9 mouse cellular contexts compared by ENCODE assay signal in genomic region chr5:122500141-122500540, GRCm38 (mm10). TPM values are rescaled to one million over a fixed set of nuclear protein-coding genes. Genes with fewer than 3 reads are reported as not detected.
DNase-seq lines count a peak whose midpoint lies in the region; ATAC-seq and TF ChIP-seq lines count a peak whose summit lies in the region.
"Had no signal": no experiment of that assay in that cellular context is flagged by ENCODE, and none has a peak within 500 bp of the region (broad histone marks: within the 10 kb centered on the region; RNA-seq: fewer than 3 reads in every experiment).

No protein-coding gene starts in this region.

- no peaks in the 10 kb centered on the region for H3K9me3 ChIP-seq in hindbrain, embryonic 13.5 days
- H3K9me3 ChIP-seq in midbrain, embryonic 14.5 days (ENCODE audit: control insufficient read depth, low read length), result no peaks in the 10 kb centered on the region

- ATAC-seq in hindbrain, embryonic 13.5 days (ENCODE audit: low FRiP score), result no peak
- ATAC-seq in midbrain, embryonic 14.5 days (ENCODE audit: low FRiP score, low TSS enrichment), result no peak
- no peak for ATAC-seq in cerebellum, adult (ENCODE audit: insufficient number of reproducible peaks, low FRiP score, low TSS enrichment)

- no peak for TF ChIP-seq POLR2A in kidney, adult 2 months (IDR thresholded peaks at IDR 0.05; ENCODE audit: low read depth, low read length)

- H3K27ac ChIP-seq in kidney, adult 2 months (ENCODE audit: insufficient read depth, low read depth, low read length), result peak overlapping the region; percentile 73
- no peak overlapping the region for H3K27ac ChIP-seq in hindbrain, embryonic 13.5 days
- H3K27ac ChIP-seq in midbrain, embryonic 14.5 days (replicated peaks; ENCODE audit: low read depth, low read length), result no peak overlapping the region

- 23% methylated on average over 4 of the region's 4 CpGs for WGBS in kidney, adult 2 months
- 42% methylated on average over 4 of the region's 4 CpGs for WGBS in hindbrain, embryonic 13.5 days
- 55% methylated on average over 4 of the region's 4 CpGs for WGBS in midbrain, embryonic 14.5 days

- no peaks in the 10 kb centered on the region for H3K27me3 ChIP-seq in kidney, adult 2 months (replicated peaks; ENCODE audit: control insufficient read depth, insufficient read depth, low read length)
- no peaks in the 10 kb centered on the region for H3K27me3 ChIP-seq in hindbrain, embryonic 13.5 days
- no peaks in the 10 kb centered on the region for H3K27me3 ChIP-seq in midbrain, embryonic 14.5 days (ENCODE audit: control insufficient read depth, insufficient read depth, low read length)

- peak overlapping the region; percentile 75 for H3K4me2 ChIP-seq in hindbrain, embryonic 13.5 days
- peak overlapping the region; percentile 56 for H3K4me2 ChIP-seq in midbrain, embryonic 14.5 days (ENCODE audit: low read length)

- TF ChIP-seq CTCF in kidney, adult 2 months (conservative IDR thresholded peaks at IDR 0.05; ENCODE audit: insufficient read depth, insufficient read length, low read depth, low read length), result 0 out of 2 replicates have a peak, but pooled peaks have one; percentile 7

- H3K9ac ChIP-seq in hindbrain, embryonic 13.5 days, result peak overlapping the region; percentile 69
- peak overlapping the region; percentile 14; the same call in 1 of the 2 replicates for H3K9ac ChIP-seq in midbrain, embryonic 14.5 days (replicated peaks; ENCODE audit: low read length)

- peaks cover 30% of the 10 kb centered on the region for H3K4me1 ChIP-seq in kidney, adult 2 months (ENCODE audit: control insufficient read depth, insufficient read depth, low read length)
- H3K4me1 ChIP-seq in hindbrain, embryonic 13.5 days (replicated peaks), result peaks cover 59% of the 10 kb centered on the region
- H3K4me1 ChIP-seq in midbrain, embryonic 14.5 days (ENCODE audit: control insufficient read depth, insufficient read depth, low read length), result peaks cover 43% of the 10 kb centered on the region

- H3K36me3 ChIP-seq in kidney, adult 2 months (ENCODE audit: control insufficient read depth, insufficient read depth, low read length), result peaks cover 8% of the 10 kb centered on the region
- H3K36me3 ChIP-seq in hindbrain, embryonic 13.5 days, result peaks cover 17% of the 10 kb centered on the region
- peaks cover 18% of the 10 kb centered on the region for H3K36me3 ChIP-seq in midbrain, embryonic 14.5 days (ENCODE audit: control insufficient read depth, insufficient read depth, low read length)

- DNase-seq in kidney, adult 2 months, result peak; percentile 70
- no peak for DNase-seq in kidney, postnatal 25 days
- DNase-seq in c-Kit-negative CD71-positive TER-119-positive erythroid progenitor cells, embryonic 14.5 days (ENCODE audit: low read depth, low spot score), result peak; percentile 21
- no peak for DNase-seq in midbrain, embryonic 14.5 days
- DNase-seq in spleen, postnatal 14 days (ENCODE audit: low spot score in 2 of 2), result no peak
- DNase-seq in thymus, postnatal 10 days (ENCODE audit: low spot score in 2 of 2), result no peak
- DNase-seq: layer of hippocampus, postnatal 36 days had no signal

- H3K4me3 ChIP-seq in kidney, adult 2 months (ENCODE audit: insufficient read depth, low read depth, low read length), result peak overlapping the region; percentile 70
- H3K4me3 ChIP-seq in hindbrain, embryonic 13.5 days, result peak overlapping the region; percentile 97
- H3K4me3 ChIP-seq in midbrain, embryonic 14.5 days (replicated peaks; ENCODE audit: low read depth, low read length), result peak overlapping the region; percentile 97

RNA-seq across cellular contexts. Expression of gene Atp2a2, which starts 1.9 kb away (rescaled TPM):
- polyA plus RNA-seq in kidney, adult 2 months (2012; rRNA removed), result 94.2 and 96.2 TPM in 2 replicates
- polyA plus RNA-seq in hindbrain, embryonic 13.5 days (2015; fragmentation: Nextera tagmentation; extraction: Ambion mirVana), result 39.4 and 41.2 TPM in 2 replicates
- polyA plus RNA-seq in midbrain, embryonic 14.5 days (2014; fragmentation: Nextera tagmentation; extraction: Ambion mirVana), result 46.5 and 59.3 TPM in 2 replicates

Comparison
In these comparisons a context has a peak if more than half of its experiments do, and no peak if none do; other contexts are left out.
1. DNase-seq: peak in kidney, adult 2 months (single experiment) and c-Kit-negative CD71-positive TER-119-positive erythroid progenitor cells, embryonic 14.5 days (single experiment); none in kidney, postnatal 25 days (0 of 2), midbrain, embryonic 14.5 days (single experiment), spleen, postnatal 14 days (0 of 2) and thymus, postnatal 10 days (0 of 2).
2. Peak in every context shown above with its lines, with median percentiles within 50 percentile points of each other: H3K4me3 ChIP-seq.